Mouse (Mus musculus) forebrain, embryonic 13.5 days (tissue): Measurements from ENCODE around the gene Hhex. TPM values are rescaled to one million over a fixed set of nuclear protein-coding genes. Genes with fewer than 3 reads are reported as not detected.

Source experiments
- ATAC-seq: fragments of 200-750 bp; cut with Nextera tagmentation; 2 replicates; pipeline ENCODE4 v1.8.0; 2017
- H3K27ac ChIP-seq: fragments of 300-500 bp; sonication (generic); 2 replicates; pipeline ENCODE4 v1.5.1; 2015; ENCODE audit warnings: inconsistent platforms, mild to moderate bottlenecking, moderate library complexity
- H3K27me3 ChIP-seq: fragments of 300-500 bp; sonication (generic); 2 replicates; pipeline ENCODE4 v1.6.1; 2015; ENCODE audit warnings: mild to moderate bottlenecking, inconsistent platforms
- H3K36me3 ChIP-seq: fragments of 300-500 bp; sonication (generic); 2 replicates; pipeline ENCODE4 v1.6.1; 2015; ENCODE audit warnings: mild to moderate bottlenecking, inconsistent platforms; ENCODE audit not compliant: poor library complexity, severe bottlenecking
- H3K4me1 ChIP-seq: fragments of 300-500 bp; sonication (generic); 2 replicates; pipeline ENCODE4 v1.6.1; 2015; ENCODE audit warnings: inconsistent platforms
- H3K4me2 ChIP-seq: fragments of 300-500 bp; sonication (generic); 2 replicates; pipeline ENCODE4 v1.6.1; 2015; ENCODE audit warnings: inconsistent platforms, mild to moderate bottlenecking, moderate library complexity
- H3K4me3 ChIP-seq: fragments of 300-500 bp; sonication (generic); 2 replicates; pipeline ENCODE4 v1.5.1; 2015; ENCODE audit warnings: mild to moderate bottlenecking, inconsistent platforms
- H3K9ac ChIP-seq: fragments of 300-500 bp; sonication (generic); 2 replicates; pipeline ENCODE4 v1.6.1; 2015; ENCODE audit warnings: mild to moderate bottlenecking, inconsistent platforms
- H3K9me3 ChIP-seq: fragments of 300-500 bp; sonication (generic); replicated peaks from 2 replicates; pipeline ENCODE4 v1.6.1; 2016; ENCODE audit warnings: inconsistent platforms
- WGBS: fragments of 180-500 bp; shearing (Covaris S2); methylation state at CpG from one replicate; pipeline ENCODE4 v1.1.7; 2015; 5-methylcytosine and 5-hydroxymethylcytosine counted together
- polyA plus RNA-seq: library from polyadenylated mRNA; unstranded; fragments of >200 nt; fragmentation: Nextera tagmentation; extraction: Ambion mirVana; gene quantifications from 2 replicates; pipeline ENCODE4 v1.2.1, GENCODE M21; 2015

The Hhex gene
- polyA plus RNA-seq, result 3.4 and 5.7 TPM in 2 replicates

DNA sequence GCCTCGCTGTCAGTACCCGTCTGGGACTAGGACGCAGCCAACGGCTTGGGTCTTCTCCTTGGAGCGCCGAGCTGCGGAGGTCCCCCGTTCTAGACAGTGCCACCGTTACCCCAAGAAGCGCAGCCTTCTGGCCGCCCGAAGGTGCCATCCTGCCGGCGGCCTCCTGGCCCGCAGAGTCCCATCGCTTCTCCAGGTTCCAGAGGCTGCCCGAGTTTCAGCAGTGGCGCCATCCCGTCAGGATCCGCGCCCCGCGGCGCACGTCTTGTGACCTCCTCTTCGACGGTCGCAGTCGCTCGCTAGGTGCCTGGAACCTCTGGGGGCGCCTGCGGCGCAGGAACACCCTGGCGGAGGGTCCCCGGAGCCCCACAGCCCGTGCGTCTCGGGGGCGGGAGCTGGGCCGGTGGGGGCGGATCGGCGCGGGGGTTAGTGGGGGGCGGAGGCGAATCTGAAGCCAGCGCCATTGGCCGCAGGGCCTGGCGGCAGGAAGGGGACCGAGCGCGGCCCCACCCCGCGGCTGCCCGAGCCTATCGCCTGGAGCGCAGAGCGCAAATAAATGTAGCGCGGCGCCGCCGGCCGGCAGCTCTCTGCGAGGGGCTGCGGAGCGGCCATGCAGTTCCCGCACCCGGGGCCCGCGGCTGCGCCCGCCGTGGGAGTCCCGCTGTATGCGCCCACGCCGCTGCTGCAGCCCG lies at the start of gene Hhex:
Gene Hhex, plus strand, starts transcription at position 548 of the 689 bp plus-strand sequence.
- H3K4me1 ChIP-seq, result peaks cover 17% of the 10 kb centered on the region
- under 1% methylated on average over 50 of the region's 79 CpGs for WGBS
- H3K4me3 ChIP-seq, result peak within 1 kb of the TSS; percentile 39
- H3K36me3 ChIP-seq, result no peaks in the 10 kb centered on the region
- peak within 1 kb of the TSS; percentile 59 for H3K4me2 ChIP-seq
- peaks cover 95% of the 10 kb centered on the region for H3K27me3 ChIP-seq
- no peaks in the 10 kb centered on the region for H3K9me3 ChIP-seq
- ATAC-seq, result peak; percentile 78
- 0 out of 2 replicates have a peak within 1 kb of the TSS, but pooled peaks have one; percentile 10 for H3K9ac ChIP-seq
- no peak within 1 kb of the TSS for H3K27ac ChIP-seq

DNA sequence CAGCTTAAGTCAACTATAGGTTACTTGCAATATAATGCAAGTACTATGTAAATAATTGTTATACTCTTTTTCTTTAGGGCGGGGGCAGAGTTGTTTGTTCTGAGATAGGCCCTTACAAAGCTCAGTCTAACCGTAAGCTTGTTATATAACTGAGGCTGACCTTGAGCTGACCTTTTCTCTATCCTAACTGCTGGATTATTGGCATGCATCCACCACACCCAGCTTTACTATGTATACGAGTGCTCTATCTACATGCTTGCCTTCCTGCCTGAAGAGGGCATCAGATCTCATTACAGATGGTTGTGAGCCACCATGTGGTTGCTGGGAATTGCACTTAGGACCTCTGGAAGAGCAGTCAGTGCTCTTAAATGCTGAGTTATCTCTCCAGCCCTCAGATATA lies 48.5 kb upstream of the Hhex start:
- H3K27me3 ChIP-seq, result no peaks in the 10 kb centered on the region
- no peak for ATAC-seq
- H3K4me3 ChIP-seq, result no peak overlapping the region
- H3K9ac ChIP-seq, result no peak overlapping the region
- no peaks in the 10 kb centered on the region for H3K9me3 ChIP-seq
- no peak overlapping the region for H3K4me2 ChIP-seq
- WGBS, result 82% methylated on average over 3 of the region's 3 CpGs
- no peaks in the 10 kb centered on the region for H3K4me1 ChIP-seq
- H3K36me3 ChIP-seq, result peaks cover 51% of the 10 kb centered on the region
- no peak overlapping the region for H3K27ac ChIP-seq

DNA sequence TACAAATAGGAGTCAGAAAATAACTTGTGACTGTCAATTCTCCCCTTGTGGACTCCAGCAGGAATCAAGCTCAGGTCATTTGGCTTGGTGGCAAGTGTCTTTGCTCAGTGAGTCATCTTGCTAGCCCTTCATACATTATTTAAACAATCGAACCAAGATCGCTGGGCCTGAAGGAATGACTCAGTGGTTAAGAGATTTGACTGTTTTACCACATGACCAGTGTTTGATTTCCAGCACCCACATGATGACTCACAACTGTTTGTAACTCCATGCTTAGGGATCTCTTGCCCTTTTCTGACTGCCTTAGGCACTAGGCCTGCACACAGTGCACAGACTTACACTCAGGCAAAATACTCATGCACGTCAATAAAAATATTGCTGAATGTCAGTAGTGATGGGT lies 42.7 kb upstream of the Hhex start:
- H3K9ac ChIP-seq, result no peak overlapping the region
- H3K27me3 ChIP-seq, result no peaks in the 10 kb centered on the region
- no peak overlapping the region for H3K27ac ChIP-seq
- no peaks in the 10 kb centered on the region for H3K4me1 ChIP-seq
- H3K9me3 ChIP-seq, result no peaks in the 10 kb centered on the region
- H3K4me3 ChIP-seq, result no peak overlapping the region
- ATAC-seq, result no peak
- peaks cover 72% of the 10 kb centered on the region for H3K36me3 ChIP-seq
- H3K4me2 ChIP-seq, result no peak overlapping the region
- WGBS, result 94% methylated on average over 3 of the region's 3 CpGs

DNA sequence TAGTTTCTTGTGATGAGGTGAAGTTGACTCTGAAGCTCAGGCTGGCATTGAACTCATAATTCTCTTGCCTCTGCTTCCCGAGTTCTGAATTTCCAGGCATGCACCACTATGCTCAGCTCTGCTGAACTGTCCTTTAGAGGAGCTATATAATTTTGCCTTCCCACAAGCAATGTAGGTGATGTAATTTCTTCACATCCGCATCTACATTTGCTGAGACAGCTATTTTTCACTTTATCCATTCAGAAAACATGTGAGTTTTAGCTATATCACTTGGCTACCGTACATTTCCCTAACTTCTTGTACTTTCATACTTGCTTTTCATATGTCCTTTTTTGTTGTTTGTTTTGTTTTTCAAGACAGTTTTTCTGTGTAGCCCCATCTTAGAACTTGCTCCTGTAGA lies 38.3 kb upstream of the Hhex start:
- WGBS, result 96% methylated on average over 3 of the region's 3 CpGs

DNA sequence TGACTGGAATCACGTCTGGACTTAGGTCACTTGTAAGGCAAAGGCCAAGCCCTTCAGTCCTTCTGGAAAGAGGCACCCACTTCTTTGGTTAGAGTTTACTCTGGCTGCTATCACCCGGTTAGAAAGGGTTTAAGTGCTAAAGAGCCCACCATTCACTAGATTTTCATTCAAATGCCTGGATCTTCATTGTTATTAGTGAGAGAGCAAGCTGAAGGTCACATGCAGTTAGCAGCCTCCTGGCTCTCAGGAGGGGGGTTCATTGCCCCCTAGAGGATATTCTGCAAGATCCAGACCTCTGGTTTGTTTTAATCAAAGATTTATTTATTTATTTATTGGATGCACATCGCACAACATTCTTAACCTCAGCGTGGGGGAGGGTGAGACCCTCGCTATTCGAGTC lies 33.7 kb upstream of the Hhex start:
- 79% methylated on average over 6 of the region's 6 CpGs for whole genome bisulfite sequencing
- Histone ChIP-seq H3K27ac (no peak overlapping the region), H3K9me3 (no peaks in the 10 kb centered on the region), H3K4me3 (no peak overlapping the region), H3K4me1 (no peaks in the 10 kb centered on the region), H3K9ac (no peak overlapping the region), H3K4me2 (no peak overlapping the region), H3K27me3 (no peaks in the 10 kb centered on the region), H3K36me3 (peaks cover 82% of the 10 kb centered on the region)
- ATAC-seq, result no peak

More for the DNA sequence above, 38.3 kb upstream of the Hhex start:
- Histone ChIP-seq H3K4me3 (no peak overlapping the region), H3K4me1 (no peaks in the 10 kb centered on the region), H3K9ac (no peak overlapping the region), H3K4me2 (no peak overlapping the region), H3K27ac (no peak overlapping the region), H3K9me3 (no peaks in the 10 kb centered on the region), H3K36me3 (peaks cover 80% of the 10 kb centered on the region), H3K27me3 (no peaks in the 10 kb centered on the region)
- no peak for ATAC-seq

DNA sequence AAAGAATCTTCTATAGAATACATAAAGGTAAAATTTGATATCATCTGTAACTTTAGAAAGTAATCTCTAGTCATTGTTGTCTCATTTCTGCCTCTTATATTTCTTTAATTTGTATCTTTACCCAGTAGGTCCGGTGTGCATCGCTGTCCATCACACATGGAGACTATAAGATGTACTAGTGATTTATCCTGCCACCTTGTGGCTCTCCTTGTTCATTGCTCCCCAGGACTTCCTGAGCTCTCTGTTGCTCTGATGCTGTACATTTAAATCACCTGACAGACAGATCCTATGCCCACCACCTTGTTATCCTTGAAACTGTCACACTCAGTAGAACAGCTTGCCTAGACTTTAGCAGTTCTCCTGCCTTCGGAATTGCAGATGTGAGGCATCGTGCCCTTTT lies 16.3 kb upstream of the Hhex start:
- 91% methylated on average over 4 of the region's 4 CpGs for WGBS
- Histone ChIP-seq H3K9me3 (no peaks in the 10 kb centered on the region), H3K4me3 (no peak overlapping the region), H3K4me2 (no peak overlapping the region), H3K36me3 (peaks cover 78% of the 10 kb centered on the region), H3K27ac (no peak overlapping the region), H3K27me3 (no peaks in the 10 kb centered on the region), H3K4me1 (no peaks in the 10 kb centered on the region), H3K9ac (no peak overlapping the region)
- no peak for ATAC-seq

DNA sequence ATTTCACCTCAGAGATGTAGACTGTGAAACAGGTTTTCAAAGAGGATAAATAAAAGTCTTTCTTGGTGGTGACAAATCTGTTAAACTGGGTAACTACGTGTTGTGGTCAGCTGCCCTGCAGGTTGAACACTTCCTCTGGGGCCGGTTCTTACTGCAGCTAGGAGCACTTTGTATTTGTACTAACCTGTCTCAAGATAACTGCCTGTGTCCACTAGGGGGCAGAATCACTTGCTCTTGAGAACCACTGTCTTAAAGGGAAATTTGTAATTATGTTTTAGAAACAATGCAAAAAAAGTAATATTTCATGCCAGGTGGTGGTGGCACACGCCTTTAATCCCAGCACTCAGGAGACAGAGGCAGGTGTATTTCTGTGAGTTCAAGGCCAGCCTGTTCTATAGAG lies 15.0 kb upstream of the Hhex start:
- Histone ChIP-seq H3K27ac (no peak overlapping the region), H3K9me3 (no peaks in the 10 kb centered on the region), H3K4me1 (no peaks in the 10 kb centered on the region), H3K4me2 (no peak overlapping the region), H3K27me3 (no peaks in the 10 kb centered on the region), H3K36me3 (peaks cover 68% of the 10 kb centered on the region), H3K9ac (no peak overlapping the region), H3K4me3 (no peak overlapping the region)
- ATAC-seq, result no peak
- 48% methylated on average over 3 of the region's 3 CpGs for WGBS

DNA sequence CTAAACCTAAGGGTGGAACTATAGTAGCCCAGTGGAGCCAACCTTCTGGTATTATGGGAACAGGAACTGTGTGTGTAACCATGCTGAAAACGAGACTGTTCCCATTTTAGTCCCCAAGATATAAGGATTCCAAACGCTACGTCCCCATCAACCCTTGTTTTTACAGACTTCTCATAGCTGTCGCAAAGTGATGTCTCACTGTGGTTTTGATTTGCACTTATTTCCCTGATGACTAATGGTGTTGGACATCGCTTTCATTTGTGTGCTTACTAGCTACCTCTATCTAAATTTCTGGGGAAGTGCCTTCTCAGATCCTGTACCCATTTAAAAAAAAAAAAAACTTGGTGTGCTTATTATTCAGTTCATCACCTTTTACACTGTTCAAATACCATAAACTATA lies 6.0 kb upstream of the Hhex start:
- ATAC-seq, result no peak
- no peak overlapping the region for H3K4me3 ChIP-seq
- 89% methylated on average over 5 of the region's 5 CpGs for WGBS
- H3K9me3 ChIP-seq, result no peaks in the 10 kb centered on the region
- H3K36me3 ChIP-seq, result peaks cover under 1% of the 10 kb centered on the region; the same call in 1 of the 2 replicates
- no peak overlapping the region for H3K9ac ChIP-seq
- H3K27ac ChIP-seq, result no peak overlapping the region
- no peak overlapping the region for H3K4me2 ChIP-seq
- peaks cover 39% of the 10 kb centered on the region for H3K27me3 ChIP-seq
- no peaks in the 10 kb centered on the region for H3K4me1 ChIP-seq

DNA sequence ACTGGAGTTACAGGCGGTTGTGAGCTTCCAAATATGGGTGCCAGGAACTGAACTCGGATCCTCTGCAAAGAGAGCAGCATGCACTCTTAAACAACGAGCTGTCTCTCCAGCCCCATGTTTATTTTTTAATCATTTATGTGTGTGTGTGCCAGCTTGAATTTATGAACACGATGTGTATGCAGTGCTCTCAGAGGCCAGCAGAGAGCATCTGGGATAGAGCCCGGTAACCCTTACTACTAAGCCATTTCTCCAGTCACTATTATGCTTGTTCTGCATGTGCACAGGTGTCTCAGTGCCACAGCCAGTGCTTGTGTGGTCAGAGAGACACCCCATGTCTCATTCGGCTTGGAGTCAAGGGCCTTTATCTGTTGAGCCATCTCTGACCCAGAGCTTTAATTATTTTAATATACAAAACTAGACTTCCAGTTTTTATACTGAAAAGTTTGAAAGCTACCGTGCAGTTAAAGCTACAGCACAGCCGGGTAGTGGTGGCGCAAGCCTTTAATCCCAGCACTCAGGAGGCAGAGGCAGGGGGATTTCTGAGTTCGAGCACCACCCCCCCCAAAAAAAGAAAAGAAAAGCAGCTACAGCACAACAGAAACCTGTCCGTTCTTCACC lies 3.4 kb upstream of the Hhex start:
- H3K27me3 ChIP-seq, result peaks cover 66% of the 10 kb centered on the region
- WGBS, result 91% methylated on average over 11 of the region's 11 CpGs
- peaks cover 17% of the 10 kb centered on the region for H3K4me1 ChIP-seq
- ATAC-seq, result no peak
- no peak overlapping the region for H3K9ac ChIP-seq
- no peaks in the 10 kb centered on the region for H3K9me3 ChIP-seq
- no peak overlapping the region for H3K4me2 ChIP-seq
- H3K4me3 ChIP-seq, result no peak overlapping the region
- H3K27ac ChIP-seq, result no peak overlapping the region
- H3K36me3 ChIP-seq, result no peaks in the 10 kb centered on the region

DNA sequence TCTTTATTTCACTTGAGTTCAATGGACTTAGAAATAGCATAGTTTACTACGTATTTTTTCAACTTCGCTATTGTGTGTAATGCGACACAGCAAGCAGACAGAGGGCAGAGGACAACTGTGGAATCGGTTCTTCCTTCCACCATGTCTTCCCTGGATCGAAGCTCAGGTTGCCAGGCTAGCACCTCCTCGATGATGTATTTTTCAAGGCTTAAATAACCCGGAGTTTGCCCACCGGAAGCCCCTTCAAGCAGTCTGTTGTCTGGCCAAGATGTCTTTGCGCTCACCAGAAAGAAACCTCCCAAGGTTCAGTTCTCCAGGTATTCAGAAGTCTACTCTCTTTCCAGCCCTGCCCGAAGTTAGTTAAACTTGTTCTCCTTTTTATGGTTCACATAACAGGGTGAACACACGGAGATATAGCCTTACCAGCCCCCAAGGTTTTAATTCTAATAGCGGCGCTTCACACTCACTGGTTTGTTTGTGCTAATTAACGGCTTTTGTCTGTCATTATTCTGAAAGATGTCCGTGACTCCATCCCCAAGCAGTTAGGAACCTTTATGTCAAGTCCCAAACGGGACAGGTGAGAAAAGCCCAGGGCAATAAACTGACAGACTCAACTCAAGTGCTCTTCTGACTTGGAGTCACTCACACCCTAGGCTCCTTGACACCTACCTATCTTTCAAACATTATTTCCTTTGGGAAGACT lies 1.6 kb upstream of the Hhex start:
- WGBS, result 18% methylated on average over 16 of the region's 16 CpGs
- H3K4me3 ChIP-seq, result no peak overlapping the region
- ATAC-seq, result no peak
- H3K27me3 ChIP-seq, result peaks cover 83% of the 10 kb centered on the region
- H3K4me1 ChIP-seq, result peaks cover 17% of the 10 kb centered on the region
- H3K27ac ChIP-seq, result no peak overlapping the region
- H3K4me2 ChIP-seq, result no peak overlapping the region
- no peak overlapping the region for H3K9ac ChIP-seq
- H3K9me3 ChIP-seq, result no peaks in the 10 kb centered on the region
- H3K36me3 ChIP-seq, result no peaks in the 10 kb centered on the region

DNA sequence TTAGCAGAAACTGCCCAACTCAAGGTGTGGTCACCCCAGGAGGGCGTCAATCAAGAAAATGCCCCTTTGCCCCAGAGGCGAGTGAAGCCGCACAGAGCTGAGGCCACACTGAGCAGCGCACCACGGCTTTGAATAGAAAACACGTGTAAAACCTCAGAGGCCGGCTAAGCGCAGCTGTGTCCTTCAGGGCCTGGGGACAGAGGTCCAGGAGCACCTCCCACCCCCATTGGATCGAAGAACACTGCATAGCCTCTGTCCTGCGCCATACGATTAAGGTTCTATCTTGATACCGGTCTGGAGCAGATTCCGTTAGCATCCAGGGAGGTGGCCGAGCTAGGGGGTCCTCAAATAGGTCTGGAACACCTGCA lies 731 bp upstream of the Hhex start:
- Histone ChIP-seq H3K27me3 (peaks cover 89% of the 10 kb centered on the region), H3K9me3 (no peaks in the 10 kb centered on the region), H3K27ac (no peak overlapping the region), H3K4me2 (peak overlapping the region; percentile 59; the same call in 1 of the 2 replicates), H3K4me1 (peaks cover 17% of the 10 kb centered on the region), H3K9ac (no peak overlapping the region), H3K36me3 (no peaks in the 10 kb centered on the region), H3K4me3 (peak overlapping the region; percentile 39; the same call in 1 of the 2 replicates)
- under 1% methylated on average over 14 of the region's 14 CpGs for WGBS
- ATAC-seq, result no peak
